Mouse (Mus musculus) gastrocnemius, adult 18-20 months (tissue): ENCODE data around the gene Rfx4. TPM values are rescaled to one million over a fixed set of nuclear protein-coding genes. Genes with fewer than 3 reads are reported as not detected.

ENCODE experiments used
- DNase-seq: peaks from one replicate; pipeline ENCODE4 v3.0.0; 2021; ENCODE audit warnings: low spot score
- total RNA-seq, 2 experiments: library from RNA; stranded (reverse); gene quantifications; 2 replicates each; pipeline ENCODE4 v1.2.3; 2021

Rfx4 gene
- total RNA-seq, 2 experiments from 2014 or later, result not detected

DNA sequence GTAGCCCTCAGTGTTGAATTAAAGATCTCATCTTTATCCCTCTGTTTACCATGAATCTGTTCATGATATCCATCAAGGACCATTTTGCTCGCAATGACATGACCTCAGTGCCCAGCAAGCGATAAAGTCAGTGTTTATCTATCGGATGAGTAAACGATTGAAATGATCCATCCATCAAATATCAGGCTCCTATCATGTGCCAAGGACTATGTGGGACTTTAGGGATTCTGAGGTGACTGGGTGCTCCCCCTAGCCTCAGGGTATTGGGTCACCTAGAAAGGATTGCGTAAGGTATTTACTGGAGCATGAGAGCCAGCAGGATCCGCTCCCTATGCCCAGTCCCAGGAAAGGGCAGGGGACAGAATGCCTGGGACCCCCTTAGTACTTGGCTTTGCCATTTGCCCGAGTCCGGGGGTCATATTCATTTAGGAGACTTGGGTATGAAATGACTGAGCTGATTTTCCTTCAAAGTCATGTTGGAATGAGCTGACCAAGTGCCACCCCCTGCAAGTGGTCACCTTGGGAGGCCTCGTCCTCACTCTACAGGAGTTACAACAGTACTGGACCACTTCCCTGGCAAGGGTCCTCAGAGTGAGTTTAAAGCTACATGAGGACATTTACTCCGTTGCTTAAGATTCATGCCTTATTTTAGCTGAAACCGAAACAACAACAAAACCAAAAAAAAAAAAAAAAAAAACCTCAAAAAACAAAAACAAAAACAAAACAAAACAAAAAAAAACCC is 55.5 kb downstream of the Rfx4 start:
- DNase-seq, result peak; percentile 13

DNA sequence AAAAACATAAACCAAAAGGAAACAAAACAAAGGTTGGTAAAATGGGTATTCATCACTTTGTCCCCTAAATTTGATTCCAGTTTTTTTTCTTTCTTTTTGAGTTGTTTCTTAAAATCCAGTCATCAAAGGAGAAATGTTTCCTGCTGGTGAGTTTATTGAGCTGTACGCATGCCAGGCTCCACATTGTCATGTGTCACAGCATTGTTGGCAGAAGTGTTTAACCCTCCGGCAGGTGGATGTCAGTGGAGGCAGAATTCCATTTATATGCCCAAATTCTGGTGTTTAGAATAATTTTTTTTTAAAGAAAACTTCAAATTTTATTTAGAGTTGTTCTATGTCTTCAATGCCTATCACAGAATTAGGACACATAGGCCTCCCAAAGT is 56.0 kb downstream of the Rfx4 start:
- no peak for DNase-seq

DNA sequence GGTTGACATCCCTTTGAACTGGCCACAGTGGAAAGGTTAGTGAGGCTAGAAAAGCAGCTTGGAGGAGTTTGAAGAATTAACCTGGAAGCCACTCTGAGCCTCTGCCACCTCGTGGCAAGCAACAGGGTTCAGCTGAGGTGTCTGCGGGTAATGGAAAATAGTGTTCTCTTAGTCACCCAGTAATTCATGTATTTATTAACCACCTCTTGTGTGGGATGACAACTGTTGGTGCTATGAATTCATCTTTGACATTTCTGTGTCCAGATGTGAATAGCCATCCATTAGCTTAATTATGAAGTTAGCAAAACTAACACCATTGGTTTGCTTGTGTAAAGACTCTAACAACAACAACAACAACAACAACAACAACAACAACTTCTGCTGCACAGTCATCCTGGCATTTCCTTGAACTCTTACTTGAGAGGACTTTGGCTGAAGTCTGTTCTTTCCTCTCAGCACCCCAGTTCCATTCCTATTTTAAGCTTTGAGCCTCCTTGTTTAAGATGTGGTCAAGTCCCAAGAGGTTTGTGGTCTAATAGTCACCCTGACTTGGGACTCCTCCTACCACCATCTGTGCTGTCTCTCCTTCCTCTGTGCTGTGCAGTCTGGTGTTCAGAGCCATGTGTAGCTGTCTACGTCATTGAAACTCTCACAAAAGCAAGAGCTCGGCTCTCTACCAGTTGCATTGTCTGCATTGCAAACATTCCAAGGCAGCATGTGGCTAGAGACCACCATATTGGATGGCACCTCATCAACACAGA is 60.0 kb downstream of the Rfx4 start:
- no peak for DNase-seq

DNA sequence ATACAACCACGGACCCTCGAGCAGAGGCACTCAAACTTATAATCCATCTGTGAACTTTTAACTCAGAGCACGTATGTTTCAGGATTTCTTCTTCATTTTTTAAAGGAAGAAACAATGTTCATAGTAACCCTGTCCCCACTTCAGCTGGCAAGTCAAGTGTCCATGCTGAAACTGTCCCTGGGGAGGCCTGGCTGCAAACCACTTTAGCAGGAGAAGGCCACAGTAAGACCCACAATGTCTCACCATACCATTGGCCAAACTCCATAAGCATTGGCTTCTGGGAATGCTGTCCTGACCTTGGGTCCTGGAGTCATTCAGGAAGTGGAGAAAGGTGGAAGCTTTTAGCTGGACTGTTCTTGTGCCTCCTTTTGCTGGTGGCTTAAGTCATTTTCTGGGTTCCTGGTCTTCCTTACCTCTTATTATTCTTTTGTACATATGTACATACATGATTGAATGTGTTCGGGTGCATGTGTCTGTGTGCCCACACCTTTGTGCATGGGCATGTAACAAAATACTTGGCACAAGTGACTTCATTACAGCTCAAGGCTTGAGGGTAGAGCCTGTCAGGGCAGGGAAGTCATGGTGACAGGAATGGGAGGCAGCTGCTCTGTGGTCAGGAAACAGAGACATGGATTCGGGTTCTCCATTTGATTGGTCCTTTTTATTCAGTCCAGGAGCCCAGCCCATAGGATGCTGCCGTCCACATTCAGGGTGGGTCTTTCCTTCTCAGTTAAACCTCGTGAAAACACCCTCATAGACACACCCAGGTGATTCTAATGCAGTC is 61.4 kb downstream of the Rfx4 start:
- DNase-seq, result no peak

DNA sequence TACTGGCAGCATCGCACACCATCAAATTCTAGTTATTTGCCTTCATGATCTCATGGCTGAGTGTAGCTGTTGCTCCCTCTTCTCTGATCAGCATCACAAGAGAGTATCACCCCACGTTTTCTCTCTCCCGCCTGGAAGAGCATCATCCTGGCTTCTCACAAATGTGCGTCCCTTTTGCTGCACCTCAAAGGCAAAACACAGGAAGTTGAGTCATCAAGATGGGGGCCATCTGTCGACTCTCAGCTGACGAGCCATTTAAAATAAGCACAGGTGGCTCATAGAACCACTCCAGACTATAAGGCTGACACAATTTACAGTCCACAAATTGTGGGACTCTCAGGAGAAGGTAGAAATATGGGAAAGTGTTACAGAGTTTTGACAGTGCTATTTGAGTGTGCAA is 63.8 kb downstream of the Rfx4 start:
- DNase-seq, result no peak

DNA sequence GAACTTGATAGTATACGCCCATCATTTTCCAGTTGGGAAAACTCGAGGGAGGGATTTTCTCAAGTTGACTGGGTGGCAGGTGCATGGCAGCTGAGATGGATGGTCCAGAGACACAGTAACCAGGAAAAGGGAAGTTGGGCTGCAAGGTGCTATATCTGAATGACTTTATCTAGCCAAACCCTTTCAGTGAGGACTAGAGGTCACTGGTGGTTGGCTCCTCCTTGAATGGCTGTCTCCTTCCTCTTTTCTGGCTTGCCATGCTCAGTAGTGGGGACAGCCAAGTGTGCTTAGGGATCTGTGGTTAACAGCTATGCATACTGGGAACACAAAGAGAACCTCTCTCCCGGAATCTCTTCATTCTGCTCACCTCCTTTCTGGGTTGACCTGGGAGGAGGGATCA is 64.4 kb downstream of the Rfx4 start:
- no peak for DNase-seq

DNA sequence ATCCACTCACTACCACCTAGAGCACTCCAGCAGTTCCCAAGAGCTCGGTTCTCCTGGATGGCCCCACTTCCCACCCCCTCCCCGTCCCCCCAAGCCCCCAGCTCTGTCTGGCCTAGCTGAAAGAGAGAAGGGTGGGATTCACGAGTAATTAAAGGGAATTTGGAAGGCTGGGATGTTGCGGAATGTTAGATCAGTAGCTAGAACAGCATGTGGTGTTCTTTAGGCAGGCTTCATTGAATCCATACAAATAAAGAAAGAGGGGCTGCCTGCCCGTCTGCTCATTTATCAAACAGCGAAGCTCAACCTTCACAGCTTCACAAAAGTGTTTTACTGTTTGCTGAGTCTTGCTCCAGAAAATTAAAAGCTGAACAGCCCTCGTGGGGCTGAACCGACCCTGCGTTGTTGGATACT is 66.9 kb downstream of the Rfx4 start:
- DNase-seq, result no peak

DNA sequence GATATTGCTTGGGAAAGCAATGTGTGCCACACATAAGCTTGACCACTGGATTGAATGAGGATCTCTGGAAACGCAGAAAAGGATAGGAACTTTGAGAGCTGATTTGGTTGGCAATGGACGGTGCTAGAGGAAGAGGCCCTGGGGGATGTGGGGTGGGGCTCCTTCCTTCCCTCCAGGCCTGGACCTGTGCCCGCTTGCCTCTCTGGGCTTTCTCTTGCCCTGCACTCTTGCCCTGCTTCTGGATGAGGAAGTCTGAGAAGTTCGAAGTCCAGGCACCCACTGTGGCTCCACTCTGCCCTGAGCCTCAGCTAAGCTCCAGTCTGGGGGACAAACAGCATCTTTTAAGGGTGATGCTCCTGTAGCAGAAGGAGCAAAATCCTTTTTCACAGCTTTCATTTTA is 67.8 kb downstream of the Rfx4 start:
- peak; percentile 20 for DNase-seq

DNA sequence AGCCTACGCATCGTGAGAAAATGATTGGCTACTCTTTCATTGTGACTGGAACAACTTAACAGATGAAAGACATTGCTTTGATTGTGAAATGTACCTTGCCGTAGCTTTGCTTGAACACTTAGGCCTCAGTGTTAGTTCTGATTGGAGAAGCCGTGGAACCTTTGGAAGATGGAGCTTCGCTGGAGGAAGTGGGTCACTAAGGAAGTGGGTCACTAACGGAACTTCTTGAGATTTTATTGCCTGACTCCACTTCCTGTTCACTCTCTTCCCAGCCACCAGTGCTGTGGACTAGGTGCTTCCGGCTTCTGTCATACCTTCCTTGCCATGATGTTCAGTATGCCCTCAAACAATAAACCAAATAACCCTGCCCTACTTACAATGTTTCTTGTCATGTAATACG is 73.1 kb downstream of the Rfx4 start:
- DNase-seq, result no peak

DNA sequence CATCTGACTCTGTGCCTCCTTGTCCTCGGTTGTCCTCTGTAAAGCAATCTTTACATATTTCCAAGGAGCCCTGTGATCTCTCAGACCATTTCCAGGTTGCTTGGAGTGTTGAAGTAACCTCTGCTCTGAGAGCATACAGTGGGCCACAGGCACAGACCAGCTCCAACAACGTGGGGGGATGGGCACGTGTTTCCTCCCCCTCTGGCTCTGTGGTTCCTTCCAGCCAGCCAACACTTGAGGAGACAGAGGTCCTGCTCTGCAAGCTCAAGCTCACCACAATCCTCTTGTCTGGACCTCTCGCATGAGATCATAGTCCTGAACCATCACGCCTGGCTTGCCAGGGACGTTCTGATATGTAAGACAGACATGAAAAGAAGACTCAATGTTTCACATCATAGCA is 79.7 kb downstream of the Rfx4 start:
- no peak for DNase-seq

DNA sequence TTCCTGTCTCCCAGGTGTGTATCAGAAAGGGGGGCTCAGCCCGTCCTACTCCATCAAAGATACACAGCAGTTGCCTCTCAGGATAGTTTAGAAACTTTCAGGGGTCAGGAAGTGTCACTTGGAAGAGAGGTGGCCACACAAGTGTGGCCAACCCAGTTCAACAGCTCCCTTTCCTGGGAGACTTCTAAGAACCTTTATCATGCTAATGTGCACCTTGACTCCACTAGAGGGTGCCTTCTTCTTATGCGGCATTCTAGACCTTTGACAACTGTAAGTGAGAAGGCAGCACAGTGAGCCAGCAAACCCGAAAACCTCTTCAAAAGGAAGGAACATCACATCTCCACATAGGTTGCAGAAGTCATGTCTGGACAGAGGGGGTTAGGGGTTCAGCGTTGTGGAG is 80.2 kb downstream of the Rfx4 start:
- peak; percentile 46 for DNase-seq

DNA sequence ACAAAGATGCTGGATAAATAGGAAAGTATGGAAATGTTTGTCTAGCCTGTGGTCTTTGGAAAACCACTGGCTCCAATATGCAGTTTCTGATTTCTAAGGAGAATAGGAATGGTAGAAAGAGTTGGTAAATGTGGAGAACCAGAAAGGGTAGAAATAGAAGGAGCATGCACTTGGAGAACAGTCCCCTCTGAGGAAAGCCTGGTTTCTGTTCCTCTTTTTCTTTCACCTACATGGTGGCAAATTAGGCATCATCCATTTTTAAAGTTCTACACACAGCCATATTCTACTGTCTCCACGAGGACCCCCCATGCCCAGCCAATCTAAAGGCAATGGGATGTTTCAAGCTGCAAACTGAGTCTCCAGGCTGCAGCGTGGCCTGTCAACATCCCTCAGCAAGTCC is 81.5 kb downstream of the Rfx4 start:
- no peak for DNase-seq

DNA sequence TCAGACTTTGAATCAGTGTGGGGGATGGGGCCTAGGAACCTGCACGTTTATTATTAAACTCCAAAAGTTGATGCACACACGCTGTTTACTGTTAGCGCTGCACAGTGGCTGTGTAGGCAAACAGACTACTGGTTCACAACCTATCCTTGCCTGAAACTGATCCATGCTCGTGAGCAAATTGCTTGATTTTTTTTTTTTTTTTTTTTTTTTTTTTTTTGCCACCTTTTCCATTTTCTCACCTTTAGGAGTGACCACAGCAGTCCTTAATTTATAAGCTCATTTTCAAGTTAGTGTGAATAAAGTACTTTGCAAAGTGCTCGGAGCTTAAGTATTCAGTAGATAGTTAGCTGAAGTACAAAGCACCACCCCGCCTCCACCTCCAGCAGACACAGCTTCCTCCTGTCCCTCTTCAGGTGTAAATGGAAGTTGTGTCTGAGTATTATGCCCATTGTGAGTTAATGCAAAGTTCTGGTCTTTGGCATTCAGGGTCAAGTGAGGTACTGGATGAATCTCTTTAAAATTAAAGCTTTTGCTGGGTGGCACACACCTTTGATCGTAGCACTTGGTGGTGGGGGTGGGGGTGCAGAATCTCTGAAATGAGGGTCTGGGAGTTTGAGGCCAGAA is 83.1 kb downstream of the Rfx4 start:
- no peak for DNase-seq

DNA sequence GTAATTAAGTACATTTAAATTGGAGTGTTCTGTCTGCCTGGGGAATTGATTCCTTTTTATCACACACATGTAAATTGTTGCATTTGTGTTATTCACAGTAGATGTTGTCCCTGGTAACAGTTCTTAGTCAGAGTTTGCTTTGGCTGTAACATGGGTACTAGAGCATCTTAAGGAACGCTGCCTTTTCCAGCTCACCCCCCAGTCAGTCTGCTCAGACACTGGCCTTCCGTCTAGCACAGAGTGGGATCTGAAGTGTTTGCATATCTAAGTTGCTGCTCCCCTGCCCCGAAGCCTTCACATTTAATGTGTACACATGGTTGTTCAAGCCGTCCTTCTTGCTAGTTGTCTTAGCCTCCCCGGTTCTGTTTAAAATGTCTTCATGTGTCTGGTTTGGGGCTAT is 90.8 kb downstream of the Rfx4 start:
- no peak for DNase-seq

DNA sequence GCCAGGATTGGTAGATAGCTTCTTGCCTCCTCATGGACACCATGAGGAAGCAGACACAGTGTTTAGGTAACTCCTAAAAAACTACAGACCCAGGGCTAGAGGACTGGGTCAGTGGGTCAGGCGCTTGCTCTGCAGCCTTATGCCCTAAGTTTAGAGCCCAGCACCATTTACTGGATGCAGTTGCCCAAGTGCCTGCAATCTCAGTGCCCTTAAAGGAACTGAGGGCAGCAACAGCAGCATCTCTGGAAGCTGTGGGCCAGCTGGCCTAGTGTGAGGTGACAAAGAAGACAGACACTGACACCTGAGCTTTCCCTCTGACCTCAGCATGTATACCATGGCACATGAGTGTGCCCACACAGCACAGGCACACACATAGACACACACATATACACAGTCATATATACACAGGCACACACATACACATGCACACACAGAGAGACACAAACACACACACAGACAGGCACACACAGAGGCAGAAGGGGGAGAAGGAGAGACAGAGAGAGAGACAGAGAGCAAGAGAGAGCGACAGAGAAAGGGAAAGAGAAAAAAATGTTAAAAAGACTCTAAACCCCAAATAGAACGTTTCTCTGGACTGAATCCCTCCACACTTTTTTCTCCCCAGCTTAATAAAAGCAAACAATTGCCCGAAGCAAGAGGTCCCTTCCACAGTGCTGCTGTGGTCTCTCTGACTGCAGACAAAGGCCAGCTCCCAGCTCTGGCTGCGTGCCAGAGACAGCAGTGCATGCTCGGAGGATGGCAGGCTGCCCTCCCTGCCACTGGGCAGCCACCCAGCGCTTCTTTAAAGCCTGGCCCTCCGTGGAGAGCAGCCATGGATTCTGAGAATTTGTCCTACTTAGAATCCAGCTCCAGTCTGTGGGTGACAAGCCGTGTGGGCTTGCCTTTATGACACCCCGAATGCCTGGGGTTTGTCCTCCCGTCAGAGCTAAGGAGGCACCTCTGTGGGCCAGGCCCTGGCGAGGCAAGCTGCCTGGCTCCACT is 96.4 kb downstream of the Rfx4 start:
- DNase-seq, result peak; percentile 67

DNA sequence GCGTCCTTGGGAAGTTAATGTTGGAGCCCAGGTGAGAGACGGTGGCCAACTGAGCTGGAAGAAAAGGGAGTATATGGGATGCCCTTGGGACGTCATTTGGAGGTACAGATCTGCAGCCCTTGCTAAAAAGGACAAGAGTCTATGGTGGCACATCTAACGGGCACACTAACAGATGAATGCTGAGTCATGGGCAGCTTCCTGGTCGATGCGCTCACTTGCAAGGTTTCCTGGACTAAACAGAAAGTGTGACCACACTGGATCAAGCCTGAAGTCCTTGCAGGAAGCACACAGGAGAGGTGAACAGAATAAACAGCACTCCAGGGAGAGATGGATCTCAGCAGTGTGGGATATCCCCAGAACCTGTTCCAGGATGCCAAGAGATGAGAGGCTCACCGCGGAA is 98.2 kb downstream of the Rfx4 start:
- DNase-seq, result no peak

DNA sequence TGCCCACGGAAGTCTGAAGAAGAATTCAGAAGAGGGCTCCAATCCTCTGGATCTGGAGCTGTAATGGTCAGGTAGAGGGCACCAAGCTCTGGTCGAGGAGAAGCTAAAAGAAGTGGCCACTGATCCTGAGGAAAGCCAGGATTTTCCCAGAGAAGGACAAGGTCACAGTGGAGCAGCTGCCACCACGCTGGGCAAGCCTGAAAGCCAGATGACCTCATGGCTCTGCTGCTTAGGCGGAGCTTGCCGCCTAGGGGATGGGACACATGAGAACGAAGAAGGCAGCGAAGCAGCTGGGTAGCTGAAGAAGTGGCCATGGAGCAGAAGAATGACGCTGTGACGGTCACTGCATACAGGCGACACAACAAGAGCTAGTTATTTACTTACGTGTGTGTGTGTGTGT is 99.6 kb downstream of the Rfx4 start:
- DNase-seq, result no peak

DNA sequence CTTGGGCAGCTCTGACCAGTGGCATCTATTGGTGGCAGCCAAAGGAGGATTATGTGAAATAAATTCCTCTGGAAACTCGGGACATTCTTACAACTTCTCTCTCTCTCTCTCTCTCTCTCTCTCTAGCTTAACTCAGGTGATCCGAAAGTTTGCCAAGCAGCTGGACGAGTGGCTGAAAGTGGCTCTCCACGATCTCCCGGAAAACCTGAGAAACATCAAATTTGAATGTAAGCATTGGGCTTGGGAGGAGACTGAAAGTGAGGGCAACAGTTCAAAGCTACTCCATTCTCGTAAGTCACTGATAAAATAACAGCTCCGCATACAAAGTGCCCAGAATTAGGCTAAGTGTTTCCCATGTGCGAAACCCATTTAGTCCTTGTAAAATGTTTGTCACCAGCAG is 102.5 kb downstream of the Rfx4 start:
- DNase-seq, result no peak

DNA sequence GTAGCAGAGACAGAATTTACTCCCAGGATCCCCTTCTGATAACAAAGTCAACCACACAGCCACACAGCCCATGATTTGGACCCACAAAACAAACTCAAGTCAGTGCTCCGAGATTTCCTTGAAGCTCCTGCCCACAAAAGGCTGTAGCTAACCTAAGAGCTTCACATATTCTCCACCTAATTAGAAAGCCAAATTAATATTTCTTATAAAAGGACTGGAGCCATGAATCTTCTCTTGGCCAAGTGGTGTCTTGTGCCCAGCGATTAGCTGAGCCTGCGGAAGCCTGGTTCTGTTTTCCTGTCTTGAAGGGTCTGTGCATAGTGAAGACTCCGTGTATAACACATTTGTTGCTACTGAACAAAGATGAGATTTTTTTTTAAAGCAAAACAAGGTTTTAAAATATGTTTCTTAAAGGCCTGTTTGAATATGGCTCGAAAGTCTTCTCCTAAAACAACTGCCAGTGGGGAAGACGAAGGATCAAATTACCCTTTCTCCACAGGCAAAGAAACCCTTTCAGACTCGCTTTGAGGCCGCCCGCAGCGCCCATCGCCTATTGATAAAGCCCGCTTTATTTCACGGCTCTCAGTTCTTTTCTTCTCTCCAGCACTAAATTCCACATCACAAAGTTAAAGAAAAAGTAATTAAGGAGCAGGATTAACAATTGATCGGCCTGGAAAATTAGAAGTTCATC is 103.1 kb downstream of the Rfx4 start:
- DNase-seq, result no peak
